Mouse (Mus musculus): ENCODE data around the gene Wnk1.

GRCm38 (mm10) chr6:119922136-119922535, 116.3 kb downstream of the Wnk1 start:
- TF ChIP-seq POLR2A (IDR thresholded peaks at IDR 0.05; ENCODE audit: borderline replicate concordance, low read depth, low read length), result no peak
- TF ChIP-seq CTCF (IDR thresholded peaks at IDR 0.05; ENCODE audit: low read depth, low read length), result no peak
